Mouse (Mus musculus): Measurements from ENCODE around the gene Cacnb1.

DNA sequence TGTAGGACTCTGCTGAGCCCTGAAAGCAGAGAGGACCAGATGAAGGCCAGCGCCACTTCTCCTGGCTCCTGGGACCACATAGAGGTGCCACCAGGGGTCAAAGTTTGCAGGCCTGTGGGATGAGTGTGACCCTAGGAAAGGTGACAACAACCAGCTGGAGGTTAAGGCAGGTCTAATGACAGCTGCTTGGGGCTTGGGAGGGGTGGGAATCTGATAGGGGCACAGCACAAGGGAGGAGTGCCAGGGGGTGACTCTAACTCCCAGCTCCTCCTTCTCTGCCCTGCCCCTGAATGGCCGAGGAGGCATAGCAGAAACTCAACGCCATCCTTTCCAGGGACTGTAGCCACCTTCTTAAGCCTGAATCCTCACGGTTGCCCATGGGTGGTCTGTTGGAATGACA is 6.0 kb downstream of the Cacnb1 start:
- TF ChIP-seq CTCF (IDR thresholded peaks at IDR 0.05; ENCODE audit: insufficient read depth, low read length), result no peak
- TF ChIP-seq POLR2A (IDR thresholded peaks at IDR 0.05; ENCODE audit: borderline replicate concordance, extremely low read depth, low read depth, low read length), result no peak

Measured in lung, adult 2 months (tissue).